Mouse (Mus musculus): ENCODE data around the gene Snrpa. TPM values are rescaled to one million over a fixed set of nuclear protein-coding genes. Genes with fewer than 3 reads are reported as not detected.

The Snrpa gene
- polyA plus RNA-seq, 1 experiment from 2014 or later = 396 TPM

- H3K36me3 ChIP-seq (ENCODE audit: control insufficient read depth, insufficient read depth, low read length) = peaks cover 8% of the 10 kb centered on the region; the same call in 1 of the 2 replicates
- H3K9me3 ChIP-seq (ENCODE audit: control insufficient read depth, low read length) = no peaks in the 10 kb centered on the region
- no peak for ATAC-seq (ENCODE audit: insufficient number of reproducible peaks, low FRiP score, low TSS enrichment, low read depth)
Observed at GRCm38 (mm10) chr7:27167475-27168094, 28.5 kb downstream of the Snrpa start.

GRCm38 (mm10) chr7:27166614-27167474, 29.2 kb downstream of the Snrpa start, which contains the start of gene Egln2:
TSS of gene Egln2 (minus strand) at chr7:27166802.
- Histone ChIP-seq H3K4me3 (ENCODE audit: low read depth, low read length) (peak within 1 kb of the TSS; percentile 73), H3K9me3 (ENCODE audit: control insufficient read depth, low read length) (no peaks in the 10 kb centered on the region), H3K27me3 (ENCODE audit: control insufficient read depth, insufficient read depth, low read length) (no peaks in the 10 kb centered on the region), H3K36me3 (ENCODE audit: control insufficient read depth, insufficient read depth, low read length) (peaks cover 8% of the 10 kb centered on the region), H3K4me1 (ENCODE audit: control insufficient read depth, insufficient read depth, low read length) (peaks cover 23% of the 10 kb centered on the region), H3K27ac (replicated peaks; ENCODE audit: low read depth, low read length) (peak within 1 kb of the TSS; percentile 92), H3K9ac (ENCODE audit: low read length) (peak within 1 kb of the TSS; percentile 87), H3K4me2 (ENCODE audit: low read depth, severe bottlenecking) (peak within 1 kb of the TSS; percentile 70)
- WGBS = 2% methylated on average over 53 of the region's 61 CpGs
- ATAC-seq (ENCODE audit: insufficient number of reproducible peaks, low FRiP score, low TSS enrichment, low read depth) = peak; percentile 71
- peak; percentile 95 for DNase-seq (ENCODE audit: low spot score)

More at GRCm38 (mm10) chr7:27167475-27168094, 28.5 kb downstream of the Snrpa start:
- H3K27ac ChIP-seq (replicated peaks; ENCODE audit: low read depth, low read length) = 0 out of 2 replicates have a peak overlapping the region, but pooled peaks have one; percentile 36
- H3K4me1 ChIP-seq (ENCODE audit: control insufficient read depth, insufficient read depth, low read length) = peaks cover 23% of the 10 kb centered on the region
- DNase-seq (ENCODE audit: low spot score) = no peak
- peak overlapping the region; percentile 30; the same call in 1 of the 2 replicates for H3K9ac ChIP-seq (ENCODE audit: low read length)
- 81% methylated on average over 11 of the region's 11 CpGs for WGBS
- H3K4me2 ChIP-seq (ENCODE audit: low read depth, severe bottlenecking) = peak overlapping the region; percentile 70
- peak overlapping the region; percentile 73; the same call in 1 of the 2 replicates for H3K4me3 ChIP-seq (ENCODE audit: low read depth, low read length)
- no peaks in the 10 kb centered on the region for H3K27me3 ChIP-seq (ENCODE audit: control insufficient read depth, insufficient read depth, low read length)

- peaks cover 26% of the 10 kb centered on the region for H3K4me1 ChIP-seq (ENCODE audit: control insufficient read depth, insufficient read depth, low read length)
- peak overlapping the region; percentile 73 for H3K4me3 ChIP-seq (ENCODE audit: low read depth, low read length)
- WGBS = 0% methylated on average over 21 of the region's 43 CpGs
- peak overlapping the region; percentile 87 for H3K9ac ChIP-seq (ENCODE audit: low read length)
- peaks cover 8% of the 10 kb centered on the region for H3K36me3 ChIP-seq (ENCODE audit: control insufficient read depth, insufficient read depth, low read length)
- no peaks in the 10 kb centered on the region for H3K27me3 ChIP-seq (ENCODE audit: control insufficient read depth, insufficient read depth, low read length)
- DNase-seq (ENCODE audit: low spot score) = peak; percentile 87
- peak overlapping the region; percentile 70 for H3K4me2 ChIP-seq (ENCODE audit: low read depth, severe bottlenecking)
- H3K27ac ChIP-seq (replicated peaks; ENCODE audit: low read depth, low read length) = peak overlapping the region; percentile 92
- peak; percentile 78 for ATAC-seq (ENCODE audit: insufficient number of reproducible peaks, low FRiP score, low TSS enrichment, low read depth)
- no peaks in the 10 kb centered on the region for H3K9me3 ChIP-seq (ENCODE audit: control insufficient read depth, low read length)
Observed at GRCm38 (mm10) chr7:27166229-27166613, 29.9 kb downstream of the Snrpa start.

GRCm38 (mm10) chr7:27165696-27166095, 30.4 kb downstream of the Snrpa start:
- Histone ChIP-seq H3K4me3 (ENCODE audit: low read depth, low read length) (peak overlapping the region; percentile 73), H3K4me2 (ENCODE audit: low read depth, severe bottlenecking) (peak overlapping the region; percentile 70), H3K27me3 (ENCODE audit: control insufficient read depth, insufficient read depth, low read length) (no peaks in the 10 kb centered on the region), H3K9me3 (ENCODE audit: control insufficient read depth, low read length) (no peaks in the 10 kb centered on the region), H3K9ac (ENCODE audit: low read length) (peak overlapping the region; percentile 87), H3K36me3 (ENCODE audit: control insufficient read depth, insufficient read depth, low read length) (peaks cover 8% of the 10 kb centered on the region), H3K27ac (replicated peaks; ENCODE audit: low read depth, low read length) (peak overlapping the region; percentile 92), H3K4me1 (ENCODE audit: control insufficient read depth, insufficient read depth, low read length) (peaks cover 26% of the 10 kb centered on the region)
- ATAC-seq (ENCODE audit: insufficient number of reproducible peaks, low FRiP score, low TSS enrichment, low read depth) (no peak), DNase-seq (ENCODE audit: low spot score) (no peak)
- 4% methylated on average over 8 of the region's 8 CpGs for WGBS

GRCm38 (mm10) chr7:27165007-27165655, 30.9 kb downstream of the Snrpa start:
- WGBS = 71% methylated on average over 23 of the region's 23 CpGs

GRCm38 (mm10) chr7:27164112-27164947, 31.7 kb downstream of the Snrpa start:
- Histone ChIP-seq H3K9me3 (ENCODE audit: control insufficient read depth, low read length) (no peaks in the 10 kb centered on the region), H3K4me2 (ENCODE audit: low read depth, severe bottlenecking) (peak overlapping the region; percentile 70), H3K4me3 (ENCODE audit: low read depth, low read length) (peak overlapping the region; percentile 11; the same call in 1 of the 2 replicates), H3K27me3 (ENCODE audit: control insufficient read depth, insufficient read depth, low read length) (no peaks in the 10 kb centered on the region), H3K27ac (replicated peaks; ENCODE audit: low read depth, low read length) (no peak overlapping the region), H3K36me3 (ENCODE audit: control insufficient read depth, insufficient read depth, low read length) (peaks cover 8% of the 10 kb centered on the region), H3K9ac (ENCODE audit: low read length) (0 out of 2 replicates have a peak overlapping the region, but pooled peaks have one; percentile 18), H3K4me1 (ENCODE audit: control insufficient read depth, insufficient read depth, low read length) (peaks cover 26% of the 10 kb centered on the region)
- DNase-seq (ENCODE audit: low spot score) (no peak), ATAC-seq (ENCODE audit: insufficient number of reproducible peaks, low FRiP score, low TSS enrichment, low read depth) (no peak)
- 83% methylated on average over 33 of the region's 33 CpGs for WGBS

More at GRCm38 (mm10) chr7:27165007-27165655, 30.9 kb downstream of the Snrpa start:
- H3K4me1 ChIP-seq (ENCODE audit: control insufficient read depth, insufficient read depth, low read length) = peaks cover 26% of the 10 kb centered on the region
- peak overlapping the region; percentile 87 for H3K9ac ChIP-seq (ENCODE audit: low read length)
- 0 out of 2 replicates have a peak overlapping the region, but pooled peaks have one; percentile 92 for H3K27ac ChIP-seq (replicated peaks; ENCODE audit: low read depth, low read length)
- peak overlapping the region; percentile 73 for H3K4me3 ChIP-seq (ENCODE audit: low read depth, low read length)
- H3K27me3 ChIP-seq (ENCODE audit: control insufficient read depth, insufficient read depth, low read length) = no peaks in the 10 kb centered on the region
- no peak for DNase-seq (ENCODE audit: low spot score)
- no peaks in the 10 kb centered on the region for H3K9me3 ChIP-seq (ENCODE audit: control insufficient read depth, low read length)
- peaks cover 8% of the 10 kb centered on the region for H3K36me3 ChIP-seq (ENCODE audit: control insufficient read depth, insufficient read depth, low read length)
- H3K4me2 ChIP-seq (ENCODE audit: low read depth, severe bottlenecking) = peak overlapping the region; percentile 70
- no peak for ATAC-seq (ENCODE audit: insufficient number of reproducible peaks, low FRiP score, low TSS enrichment, low read depth)

GRCm38 (mm10) chr7:27163450-27163805, 32.6 kb downstream of the Snrpa start:
- Histone ChIP-seq H3K9ac (ENCODE audit: low read length) (no peak overlapping the region), H3K4me3 (ENCODE audit: low read depth, low read length) (no peak overlapping the region), H3K4me1 (ENCODE audit: control insufficient read depth, insufficient read depth, low read length) (peaks cover 26% of the 10 kb centered on the region), H3K27ac (replicated peaks; ENCODE audit: low read depth, low read length) (no peak overlapping the region), H3K27me3 (ENCODE audit: control insufficient read depth, insufficient read depth, low read length) (no peaks in the 10 kb centered on the region), H3K4me2 (ENCODE audit: low read depth, severe bottlenecking) (no peak overlapping the region), H3K9me3 (ENCODE audit: control insufficient read depth, low read length) (no peaks in the 10 kb centered on the region), H3K36me3 (ENCODE audit: control insufficient read depth, insufficient read depth, low read length) (peaks cover 9% of the 10 kb centered on the region)
- WGBS = 84% methylated on average over 5 of the region's 5 CpGs
- DNase-seq (ENCODE audit: low spot score) (no peak), ATAC-seq (ENCODE audit: insufficient number of reproducible peaks, low FRiP score, low TSS enrichment, low read depth) (no peak)

All from limb, embryonic 11.5 days (tissue).